Mouse (Mus musculus) stomach, embryonic 15.5 days (tissue): ENCODE data around the gene Wdr75. TPM values are rescaled to one million over a fixed set of nuclear protein-coding genes. Genes with fewer than 3 reads are reported as not detected.

Experiments
- ATAC-seq: fragments of 200-750 bp; cut with Nextera tagmentation; 2 replicates; pipeline ENCODE4 v1.8.0; 2017; ENCODE audit warnings: low read depth, moderate number of reproducible peaks, moderate TSS enrichment; ENCODE audit not compliant: insufficient read depth, low FRiP score
- H3K27ac ChIP-seq: fragments of 300-500 bp; sonication (generic); 2 replicates; pipeline ENCODE4 v1.5.1; 2015; ENCODE audit warnings: mild to moderate bottlenecking, inconsistent platforms
- H3K27me3 ChIP-seq: fragments of 300-500 bp; sonication (generic); replicated peaks from 2 replicates; pipeline ENCODE4 v1.6.1; 2015; ENCODE audit warnings: inconsistent platforms
- H3K36me3 ChIP-seq: fragments of 300-500 bp; sonication (generic); 2 replicates; pipeline ENCODE4 v1.6.1; 2015; ENCODE audit warnings: inconsistent platforms
- H3K4me1 ChIP-seq: fragments of 300-500 bp; sonication (generic); 2 replicates; pipeline ENCODE4 v1.6.1; 2015; ENCODE audit warnings: inconsistent platforms
- H3K4me2 ChIP-seq: fragments of 300-500 bp; sonication (generic); 2 replicates; pipeline ENCODE4 v1.6.1; 2015; ENCODE audit warnings: mild to moderate bottlenecking, inconsistent platforms
- H3K4me3 ChIP-seq: fragments of 300-500 bp; sonication (generic); replicated peaks from 2 replicates; pipeline ENCODE4 v1.5.1; 2015; ENCODE audit warnings: inconsistent platforms
- H3K9ac ChIP-seq: fragments of 300-500 bp; sonication (generic); 2 replicates; pipeline ENCODE4 v1.6.1; 2015; ENCODE audit warnings: inconsistent platforms
- H3K9me3 ChIP-seq: fragments of 300-500 bp; sonication (generic); 2 replicates; pipeline ENCODE4 v1.6.1; 2016; ENCODE audit warnings: inconsistent platforms
- WGBS: fragments of 180-500 bp; shearing (Covaris S2); methylation state at CpG from one replicate; pipeline ENCODE4 v1.1.7; 2015; 5-methylcytosine and 5-hydroxymethylcytosine counted together
- polyA plus RNA-seq: library from polyadenylated mRNA; unstranded; fragments of >200 nt; fragmentation: Nextera tagmentation; extraction: Ambion mirVana; gene quantifications from 2 replicates; pipeline ENCODE4 v1.2.1, GENCODE M21; 2015

Gene Wdr75
- polyA plus RNA-seq, 1 experiment from 2014 or later = 69.0 TPM

DNA sequence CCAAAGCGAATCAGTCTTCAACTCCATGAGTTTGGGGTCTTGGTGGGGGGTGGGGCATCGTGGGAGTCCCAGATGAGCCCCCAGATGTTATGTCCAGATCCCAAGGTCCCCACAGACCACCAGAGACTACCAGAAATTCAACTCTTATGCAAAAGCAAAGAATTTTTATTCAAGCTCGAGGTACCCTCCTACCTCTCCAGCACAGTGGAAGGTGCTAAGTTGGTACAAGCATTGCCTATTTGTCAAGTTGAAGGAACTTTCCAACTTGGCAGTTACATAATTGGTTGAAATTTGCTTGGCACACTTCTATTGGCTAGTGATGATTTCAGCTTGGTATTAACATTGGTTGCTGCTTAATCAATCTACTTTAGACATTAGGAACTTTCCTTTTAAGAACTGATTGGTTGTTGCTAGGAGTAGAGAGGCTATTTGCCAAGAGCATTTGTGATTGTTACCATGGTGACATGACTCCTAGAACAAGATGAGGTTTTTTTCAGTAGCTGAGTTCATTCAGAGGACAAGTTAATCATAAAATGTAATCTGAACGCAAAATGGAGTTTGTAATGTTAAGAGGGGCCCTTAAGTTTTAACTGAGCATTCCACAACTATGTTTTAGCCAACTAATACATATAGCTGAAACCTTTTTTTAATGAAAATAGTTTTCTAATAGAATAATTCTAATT, 14.2 kb upstream of the Wdr75 start:
- no peak overlapping the region for H3K4me2 ChIP-seq
- no peaks in the 10 kb centered on the region for H3K27me3 ChIP-seq
- H3K36me3 ChIP-seq = no peaks in the 10 kb centered on the region
- no peaks in the 10 kb centered on the region for H3K4me1 ChIP-seq
- no peak overlapping the region for H3K27ac ChIP-seq
- H3K9me3 ChIP-seq = no peaks in the 10 kb centered on the region
- H3K9ac ChIP-seq = no peak overlapping the region
- no peak overlapping the region for H3K4me3 ChIP-seq
- WGBS = 56% methylated on average over 4 of the region's 4 CpGs
- ATAC-seq = peak; percentile 35; the same call in 1 of the 2 replicates

DNA sequence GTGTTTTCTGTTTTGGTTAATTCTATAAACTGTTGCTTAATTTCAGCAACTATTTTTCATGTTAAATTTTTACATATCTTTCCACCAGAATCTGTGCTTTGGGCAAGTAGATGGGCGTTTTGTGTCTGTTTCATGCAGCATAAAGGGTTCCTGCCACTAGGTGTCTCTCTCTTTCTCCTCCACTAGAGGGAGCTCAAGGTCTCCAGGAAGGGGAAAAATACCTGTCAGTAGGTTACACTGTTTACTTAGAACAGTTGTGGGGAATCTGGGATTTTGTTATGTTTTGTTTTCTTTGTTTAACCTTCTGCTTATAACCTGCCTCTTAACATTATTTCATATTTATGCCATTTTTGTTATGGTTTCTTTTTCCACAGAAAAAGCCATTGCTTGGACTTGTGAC, 21.9 kb downstream of the Wdr75 start:
- ATAC-seq = no peak
- no peaks in the 10 kb centered on the region for H3K9me3 ChIP-seq
- H3K27ac ChIP-seq = no peak overlapping the region
- no peaks in the 10 kb centered on the region for H3K27me3 ChIP-seq
- H3K4me3 ChIP-seq = no peak overlapping the region
- H3K36me3 ChIP-seq = peaks cover 33% of the 10 kb centered on the region
- no peaks in the 10 kb centered on the region for H3K4me1 ChIP-seq
- no peak overlapping the region for H3K4me2 ChIP-seq
- H3K9ac ChIP-seq = no peak overlapping the region
- WGBS = 20% methylated on average over 1 of the region's 1 CpGs

GRCm38 (mm10) chr1:45818564-45818963, 23.6 kb downstream of the Wdr75 start:
- Histone ChIP-seq H3K9me3 (no peaks in the 10 kb centered on the region), H3K36me3 (peaks cover 33% of the 10 kb centered on the region), H3K4me3 (no peak overlapping the region), H3K4me2 (no peak overlapping the region), H3K9ac (no peak overlapping the region), H3K27me3 (no peaks in the 10 kb centered on the region), H3K4me1 (no peaks in the 10 kb centered on the region), H3K27ac (no peak overlapping the region)
- WGBS = 95% methylated on average over 9 of the region's 9 CpGs
- no peak for ATAC-seq

DNA sequence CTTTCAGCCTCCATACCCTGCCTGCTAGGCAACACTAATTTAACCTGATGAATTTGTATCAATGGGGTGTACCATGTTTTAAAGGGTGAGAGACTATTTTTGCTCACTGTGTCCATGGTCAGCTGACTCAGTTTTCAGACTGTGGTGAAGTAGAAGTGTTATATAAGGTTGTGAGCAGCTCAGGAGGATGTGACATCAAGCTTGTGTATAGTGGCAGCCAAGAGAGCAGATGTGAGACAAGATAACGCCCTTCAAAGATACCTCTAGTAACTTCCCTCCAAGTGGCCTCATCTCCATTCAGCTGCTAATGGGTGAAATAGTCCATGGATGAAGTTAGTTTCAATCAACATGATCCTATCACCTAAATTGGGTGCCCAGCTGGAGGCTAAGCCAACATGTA, 29.5 kb downstream of the Wdr75 start:
- no peak overlapping the region for H3K4me2 ChIP-seq
- 70% methylated on average over 1 of the region's 1 CpGs for WGBS

DNA sequence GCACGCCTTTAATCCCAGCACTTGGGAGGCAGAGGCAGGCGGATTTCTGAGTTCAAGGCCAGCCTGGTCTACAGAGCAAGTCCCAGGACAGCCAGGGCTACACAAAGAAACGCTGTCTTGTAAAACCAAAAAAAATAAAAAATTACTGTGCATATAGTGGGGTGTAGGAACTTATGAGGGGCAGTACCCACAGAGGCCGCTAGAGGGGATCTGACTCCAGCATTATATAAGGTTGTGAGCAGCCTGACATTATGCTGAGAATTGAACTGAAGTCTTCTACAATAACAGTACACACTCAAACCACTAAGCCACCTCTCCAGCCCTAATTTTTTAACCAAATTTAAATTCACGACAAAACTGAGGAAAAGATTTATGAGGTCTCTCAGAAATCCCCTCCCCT, 30.2 kb downstream of the Wdr75 start:
- no peaks in the 10 kb centered on the region for H3K4me1 ChIP-seq
- H3K27me3 ChIP-seq = no peaks in the 10 kb centered on the region
- no peak overlapping the region for H3K27ac ChIP-seq
- WGBS = 47% methylated on average over 5 of the region's 5 CpGs
- H3K9ac ChIP-seq = no peak overlapping the region
- no peaks in the 10 kb centered on the region for H3K9me3 ChIP-seq
- peaks cover 24% of the 10 kb centered on the region for H3K36me3 ChIP-seq
- ATAC-seq = peak; percentile 70; the same call in 1 of the 2 replicates
- H3K4me3 ChIP-seq = no peak overlapping the region
- no peak overlapping the region for H3K4me2 ChIP-seq

More for the DNA sequence above, 29.5 kb downstream of the Wdr75 start:
- Histone ChIP-seq H3K36me3 (peaks cover 26% of the 10 kb centered on the region), H3K9ac (no peak overlapping the region), H3K9me3 (no peaks in the 10 kb centered on the region), H3K27ac (no peak overlapping the region), H3K4me3 (no peak overlapping the region), H3K27me3 (no peaks in the 10 kb centered on the region), H3K4me1 (no peaks in the 10 kb centered on the region)
- no peak for ATAC-seq

- H3K4me2 ChIP-seq = no peak overlapping the region
- H3K9ac ChIP-seq = no peak overlapping the region
- no peak overlapping the region for H3K4me3 ChIP-seq
- peaks cover 22% of the 10 kb centered on the region for H3K36me3 ChIP-seq
- no peak overlapping the region for H3K27ac ChIP-seq
- H3K27me3 ChIP-seq = no peaks in the 10 kb centered on the region
- 85% methylated on average over 3 of the region's 3 CpGs for WGBS
- ATAC-seq = no peak
- H3K4me1 ChIP-seq = no peaks in the 10 kb centered on the region
- H3K9me3 ChIP-seq = no peaks in the 10 kb centered on the region
Observed at GRCm38 (mm10) chr1:45825630-45826029, 30.7 kb downstream of the Wdr75 start.

DNA sequence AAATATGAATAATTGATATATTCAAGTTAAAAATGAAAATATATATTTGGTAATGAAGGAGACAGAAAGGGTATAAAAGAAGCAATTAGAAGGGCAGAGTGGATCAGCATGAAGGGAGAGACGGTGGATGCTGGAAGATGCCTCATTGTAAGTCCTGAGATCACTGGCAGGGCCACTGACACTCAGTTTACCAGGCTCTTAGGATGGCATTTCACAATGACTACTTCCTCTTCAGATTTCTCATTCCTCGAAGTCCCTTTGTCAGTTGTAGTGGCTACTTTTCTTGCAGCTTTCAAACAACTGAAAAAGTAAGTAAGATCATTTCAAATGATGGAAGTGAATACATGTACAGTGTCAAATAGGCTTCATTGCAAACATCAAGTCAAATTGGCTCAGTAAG, 31.2 kb downstream of the Wdr75 start:
- no peak for ATAC-seq

DNA sequence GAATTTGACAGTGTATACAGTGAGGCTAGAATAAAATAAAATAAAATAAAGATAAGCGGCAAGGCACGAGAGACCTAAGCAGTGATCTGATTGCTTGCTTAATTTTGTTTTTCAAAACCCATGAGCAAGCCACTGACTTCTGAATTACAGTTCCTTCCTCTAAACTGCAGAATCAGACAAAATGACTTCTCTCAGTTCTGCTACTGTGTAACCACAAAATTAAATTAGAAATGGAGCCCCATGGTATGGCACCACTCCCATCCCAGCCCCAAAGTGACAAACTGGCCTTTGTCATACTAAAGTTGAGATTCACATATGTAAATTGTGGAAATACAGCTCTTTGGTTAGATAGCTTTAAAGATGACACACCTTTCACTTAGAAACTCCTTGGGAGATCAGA, 31.8 kb downstream of the Wdr75 start:
- Histone ChIP-seq H3K9ac (no peak overlapping the region), H3K4me2 (no peak overlapping the region), H3K9me3 (no peaks in the 10 kb centered on the region), H3K4me1 (no peaks in the 10 kb centered on the region), H3K4me3 (no peak overlapping the region), H3K36me3 (peaks cover 18% of the 10 kb centered on the region; the same call in 1 of the 2 replicates), H3K27me3 (no peaks in the 10 kb centered on the region), H3K27ac (no peak overlapping the region)
- ATAC-seq = no peak
- 78% methylated on average over 2 of the region's 2 CpGs for WGBS

More for the DNA sequence above, 31.2 kb downstream of the Wdr75 start:
- H3K4me1 ChIP-seq = no peaks in the 10 kb centered on the region
- no peak overlapping the region for H3K9ac ChIP-seq
- H3K36me3 ChIP-seq = peaks cover 18% of the 10 kb centered on the region
- no peak overlapping the region for H3K4me2 ChIP-seq
- no peaks in the 10 kb centered on the region for H3K9me3 ChIP-seq
- H3K27me3 ChIP-seq = no peaks in the 10 kb centered on the region
- H3K27ac ChIP-seq = no peak overlapping the region
- WGBS = 75% methylated on average over 2 of the region's 2 CpGs
- no peak overlapping the region for H3K4me3 ChIP-seq

DNA sequence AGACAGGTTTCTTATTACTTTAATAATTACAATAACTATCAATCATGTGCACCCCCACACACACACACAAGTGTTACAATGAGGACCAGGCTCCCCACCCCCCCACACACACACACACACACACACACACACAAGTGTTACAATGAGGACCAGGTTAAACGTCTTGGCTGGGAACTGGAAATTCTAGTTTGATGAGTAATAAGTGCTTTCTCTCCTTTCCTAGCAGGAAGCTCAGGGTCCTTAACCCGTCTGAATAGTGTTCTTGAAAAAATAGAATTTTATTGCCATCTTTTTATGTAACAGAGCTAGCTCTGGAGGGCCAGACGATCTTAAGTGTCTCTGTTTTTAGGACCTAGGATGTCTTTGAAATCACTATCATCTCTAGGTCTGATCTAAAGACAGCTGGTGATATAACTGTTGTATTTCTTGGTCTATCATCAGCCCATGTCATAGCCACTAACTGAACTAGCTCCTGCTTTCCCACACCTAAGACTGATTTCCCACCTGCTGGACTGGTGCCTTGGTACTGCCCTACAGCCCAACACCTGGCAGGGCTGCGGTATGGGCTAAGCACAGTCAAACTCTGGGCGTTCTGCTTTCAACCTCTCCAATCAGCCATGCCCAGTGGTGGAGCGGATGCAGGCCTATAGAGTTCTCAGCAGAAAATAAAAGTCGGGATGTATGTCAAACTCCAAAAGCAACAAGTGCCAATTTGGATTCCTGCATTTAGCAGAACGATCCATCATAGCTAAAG, 35.7 kb downstream of the Wdr75 start:
- Histone ChIP-seq H3K4me1 (no peaks in the 10 kb centered on the region), H3K4me3 (no peak overlapping the region), H3K27me3 (no peaks in the 10 kb centered on the region), H3K36me3 (no peaks in the 10 kb centered on the region), H3K4me2 (no peak overlapping the region), H3K9me3 (no peaks in the 10 kb centered on the region), H3K9ac (no peak overlapping the region), H3K27ac (no peak overlapping the region)
- 80% methylated on average over 8 of the region's 8 CpGs for WGBS
- no peak for ATAC-seq

- no peak overlapping the region for H3K27ac ChIP-seq
- H3K4me1 ChIP-seq = no peaks in the 10 kb centered on the region
- no peaks in the 10 kb centered on the region for H3K9me3 ChIP-seq
- H3K4me3 ChIP-seq = no peak overlapping the region
- H3K27me3 ChIP-seq = no peaks in the 10 kb centered on the region
- no peak overlapping the region for H3K4me2 ChIP-seq
- no peaks in the 10 kb centered on the region for H3K36me3 ChIP-seq
- no peak overlapping the region for H3K9ac ChIP-seq
- no peak for ATAC-seq
- whole genome bisulfite sequencing = 70% methylated on average over 4 of the region's 4 CpGs
Observed at GRCm38 (mm10) chr1:45835362-45836063, 40.5 kb downstream of the Wdr75 start.

- Histone ChIP-seq H3K4me2 (no peak overlapping the region), H3K4me1 (no peaks in the 10 kb centered on the region), H3K27me3 (no peaks in the 10 kb centered on the region), H3K4me3 (no peak overlapping the region), H3K36me3 (no peaks in the 10 kb centered on the region), H3K9me3 (no peaks in the 10 kb centered on the region), H3K9ac (no peak overlapping the region), H3K27ac (no peak overlapping the region)
- peak; percentile 75; the same call in 1 of the 2 replicates for ATAC-seq
- 31% methylated on average over 4 of the region's 4 CpGs for WGBS
Observed at GRCm38 (mm10) chr1:45837736-45838135, 42.8 kb downstream of the Wdr75 start.

DNA sequence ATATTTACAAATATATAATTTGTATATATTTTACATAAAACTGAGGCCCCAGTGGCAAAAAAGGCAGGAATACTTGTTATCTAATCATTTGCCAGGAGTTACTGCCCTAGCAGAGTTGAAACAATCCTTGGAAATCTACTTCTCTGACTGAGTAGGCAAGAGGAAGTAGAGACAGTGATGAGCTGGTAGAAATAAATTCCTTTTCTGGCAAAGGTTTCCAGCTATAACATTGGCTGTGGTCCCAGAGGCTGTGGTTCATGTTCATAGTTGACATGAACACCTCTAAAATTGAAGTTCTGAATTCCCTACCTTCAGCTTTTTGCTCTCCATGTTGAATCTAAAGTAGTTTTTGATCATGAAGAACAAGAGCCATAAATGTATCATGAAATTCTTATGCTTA, 43.3 kb downstream of the Wdr75 start:
- ATAC-seq = no peak
- Histone ChIP-seq H3K9ac (no peak overlapping the region), H3K4me3 (no peak overlapping the region), H3K4me2 (no peak overlapping the region), H3K27ac (no peak overlapping the region), H3K27me3 (no peaks in the 10 kb centered on the region), H3K9me3 (no peaks in the 10 kb centered on the region), H3K4me1 (no peaks in the 10 kb centered on the region), H3K36me3 (no peaks in the 10 kb centered on the region)
